Mouse (Mus musculus): Measurements from ENCODE around the gene Pcdh7.
"Not testable (repeated sequence)": the region's sequence is repeated elsewhere in the genome, so short reads cannot be mapped to it uniquely, and the experiment has no call there.

Pcdh7 gene

GRCm38 (mm10) chr5:58118930-58119611 is 401.3 kb downstream of the Pcdh7 start:
- in situ Hi-C loops (cut with MboI, MseI) = no loop called here

GRCm38 (mm10) chr5:58143897-58144296 is 426.1 kb downstream of the Pcdh7 start:
- in situ Hi-C loops (cut with MboI, MseI) = no loop called here

GRCm38 (mm10) chr5:58153966-58154365 is 436.2 kb downstream of the Pcdh7 start:
- in situ Hi-C loops (cut with MboI, MseI) = no loop called here

GRCm38 (mm10) chr5:58172218-58172617 is 454.5 kb downstream of the Pcdh7 start:
- in situ Hi-C loops (cut with MboI, MseI) = no loop called here

- in situ Hi-C loops (cut with MboI, MseI) = not testable (repeated sequence)
These were observed 456.6 kb downstream of the Pcdh7 start for GRCm38 (mm10) chr5:58174335-58174734.

GRCm38 (mm10) chr5:58175532-58175931 is 457.8 kb downstream of the Pcdh7 start:
- in situ Hi-C loops (cut with MboI, MseI) = no loop called here
